8 mouse cellular contexts compared by ENCODE assay signal in genomic region chr13:56266435-56266834, GRCm38 (mm10). TPM values are rescaled to one million over a fixed set of nuclear protein-coding genes. Genes with fewer than 3 reads are reported as not detected.
A peak's percentile ranks its signal among the peaks of the same experiment; 100 is the strongest.
DNase-seq lines count a peak whose midpoint lies in the region; TF ChIP-seq lines count a peak whose summit lies in the region.

No protein-coding gene starts in this region.

- no peak for TF ChIP-seq POLR2A in thymus, adult 2 months (IDR thresholded peaks at IDR 0.05; ENCODE audit: control insufficient read depth, extremely low read depth, insufficient read depth, low read length, poor library complexity)

- H3K36me3 ChIP-seq in thymus, adult 2 months (ENCODE audit: control insufficient read depth, insufficient read depth, low read length), result no peaks in the 10 kb centered on the region
- no peaks in the 10 kb centered on the region for H3K36me3 ChIP-seq in hindbrain, embryonic 10.5 days

- H3K4me1 ChIP-seq in thymus, adult 2 months (replicated peaks; ENCODE audit: control insufficient read depth, insufficient read depth, low read length), result peaks cover 8% of the 10 kb centered on the region
- peaks cover 15% of the 10 kb centered on the region for H3K4me1 ChIP-seq in hindbrain, embryonic 10.5 days (replicated peaks)

- H3K4me3 ChIP-seq in thymus, adult 2 months (ENCODE audit: control insufficient read depth, insufficient read depth, low read length), result no peak overlapping the region
- no peak overlapping the region for H3K4me3 ChIP-seq in hindbrain, embryonic 10.5 days

- no peak for TF ChIP-seq CTCF in thymus, adult 2 months (IDR thresholded peaks at IDR 0.05; ENCODE audit: borderline replicate concordance, control insufficient read depth, extremely low read depth, insufficient read depth, low read length, poor library complexity)

- peaks cover 5% of the 10 kb centered on the region for H3K9me3 ChIP-seq in hindbrain, embryonic 10.5 days

- no peaks in the 10 kb centered on the region for H3K27me3 ChIP-seq in thymus, adult 2 months (ENCODE audit: control insufficient read depth, insufficient read depth, low read length)
- H3K27me3 ChIP-seq in hindbrain, embryonic 10.5 days (ENCODE audit: insufficient read depth, poor library complexity, severe bottlenecking), result peaks cover 54% of the 10 kb centered on the region

- H3K27ac ChIP-seq in thymus, adult 2 months (ENCODE audit: control insufficient read depth, insufficient read depth, low read length), result no peak overlapping the region
- H3K27ac ChIP-seq in hindbrain, embryonic 10.5 days, result no peak overlapping the region; the same call in 1 of the 2 replicates

- 33% methylated on average over 8 of the region's 8 CpGs for WGBS in thymus, adult 2 months
- 44% methylated on average over 8 of the region's 8 CpGs for WGBS in hindbrain, embryonic 10.5 days

- DNase-seq in heart, adult 8-10 months (ENCODE audit: low spot score), result peak; percentile 11
- DNase-seq in heart, adult 11 months, result no peak
- DNase-seq in thymus, adult 2 months, result peak; percentile 38
- DNase-seq in thymus, postnatal 36 days, result no peak
- peak; percentile 74 for DNase-seq in embryo, embryonic 11 days
- peak; percentile 50 for DNase-seq in lung, postnatal 10 days
- DNase-seq in spleen, adult 12 weeks (ENCODE audit: low spot score), result no peak
- DNase-seq in hindbrain, embryonic 10.5 days (ENCODE audit: low spot score), result no peak

RNA-seq across cellular contexts. Expression of gene Neurog1, which starts 14.5 kb away (rescaled TPM):
- total RNA-seq in heart, adult 8-10 months (2022), result not detected
- 0.17 and 0.24 TPM in 2 replicates for polyA plus RNA-seq in thymus, adult 2 months (2012; rRNA removed)
- polyA plus RNA-seq in hindbrain, embryonic 10.5 days (2016; fragmentation: Nextera tagmentation; extraction: Ambion mirVana), result 28.4 and 33.7 TPM in 2 replicates

RNA-seq across cellular contexts. Expression of gene Cxcl14, which starts 29.9 kb away (rescaled TPM):
- 10 to 100 TPM in 2 of 4 experiments, 1 to 10 TPM in 2; 4.4 to 10.6 (median 8.5) TPM for total RNA-seq in heart, adult 8-10 months (2022)
- polyA plus RNA-seq in thymus, adult 2 months (2012; rRNA removed), result 4.7 and 4.9 TPM in 2 replicates
- polyA plus RNA-seq in hindbrain, embryonic 10.5 days (2016; fragmentation: Nextera tagmentation; extraction: Ambion mirVana), result 6.1 and 12.5 TPM in 2 replicates

Comparison
In these comparisons a context has a peak if more than half of its experiments do, and no peak if none do; other contexts are left out.
1. DNase-seq: peak in heart, adult 8-10 months (single experiment), thymus, adult 2 months (single experiment), embryo, embryonic 11 days (single experiment) and lung, postnatal 10 days (single experiment); none in heart, adult 11 months (single experiment), thymus, postnatal 36 days (0 of 2), spleen, adult 12 weeks (single experiment) and hindbrain, embryonic 10.5 days (single experiment).
2. RNA of gene Neurog1, which starts 14.5 kb away (polyA plus RNA-seq): 28.4 to 33.7 TPM in hindbrain, embryonic 10.5 days; 0.17 to 0.24 TPM in thymus, adult 2 months; every median in the first group is over 10 times any median in the second.